Mouse (Mus musculus) testis, adult 2 months (tissue): ENCODE results near the gene Sgo2a. TPM values are rescaled to one million over a fixed set of nuclear protein-coding genes. Genes with fewer than 3 reads are reported as not detected.

ENCODE experiments used
- H3K27ac ChIP-seq: fragments of 200-500 bp; 2 replicates; pipeline ENCODE4 v1.5.1; 2012; ENCODE audit warnings: low read depth, low read length; ENCODE audit not compliant: control insufficient read depth, insufficient read depth
- H3K27me3 ChIP-seq: fragments of 200-500 bp; 2 replicates; pipeline ENCODE4 v1.6.1; 2012; ENCODE audit warnings: mild to moderate bottlenecking, low read length, moderate library complexity; ENCODE audit not compliant: control insufficient read depth, insufficient read depth
- H3K36me3 ChIP-seq: fragments of 200-500 bp; 2 replicates; pipeline ENCODE4 v1.6.1; 2012; ENCODE audit warnings: mild to moderate bottlenecking, low read length; ENCODE audit not compliant: control insufficient read depth, insufficient read depth
- H3K4me1 ChIP-seq: fragments of 200-500 bp; 2 replicates; pipeline ENCODE4 v1.6.1; 2012; ENCODE audit warnings: low read length; ENCODE audit not compliant: control insufficient read depth, insufficient read depth
- H3K4me3 ChIP-seq: fragments of 200-500 bp; 2 replicates; pipeline ENCODE4 v1.5.1; 2012; ENCODE audit warnings: low read depth, mild to moderate bottlenecking, low read length, moderate library complexity, mixed read lengths; ENCODE audit not compliant: control insufficient read depth
- CTCF ChIP-seq: fragments of 200-500 bp; IDR thresholded peaks from 2 replicates; pipeline ENCODE4 v1.5.1; 2012; ENCODE audit warnings: low read depth, mild to moderate bottlenecking, inconsistent platforms, low read length, moderate library complexity; ENCODE audit not compliant: control insufficient read depth, insufficient read depth, insufficient replicate concordance
- POLR2A ChIP-seq: fragments of 200-500 bp; IDR thresholded peaks from 2 replicates; pipeline ENCODE4 v1.6.1; 2012; ENCODE audit warnings: low read depth, mild to moderate bottlenecking, inconsistent platforms, low read length, moderate library complexity; ENCODE audit not compliant: control insufficient read depth
- polyA plus RNA-seq: library from polyadenylated mRNA; depleted of rRNA; stranded (reverse); fragments of >200 nt; gene quantifications from 2 replicates; pipeline ENCODE4 v1.2.3, GENCODE M21; 2012; rRNA removed

Sgo2a gene
- polyA plus RNA-seq, 1 experiment, result 4.2 TPM

DNA sequence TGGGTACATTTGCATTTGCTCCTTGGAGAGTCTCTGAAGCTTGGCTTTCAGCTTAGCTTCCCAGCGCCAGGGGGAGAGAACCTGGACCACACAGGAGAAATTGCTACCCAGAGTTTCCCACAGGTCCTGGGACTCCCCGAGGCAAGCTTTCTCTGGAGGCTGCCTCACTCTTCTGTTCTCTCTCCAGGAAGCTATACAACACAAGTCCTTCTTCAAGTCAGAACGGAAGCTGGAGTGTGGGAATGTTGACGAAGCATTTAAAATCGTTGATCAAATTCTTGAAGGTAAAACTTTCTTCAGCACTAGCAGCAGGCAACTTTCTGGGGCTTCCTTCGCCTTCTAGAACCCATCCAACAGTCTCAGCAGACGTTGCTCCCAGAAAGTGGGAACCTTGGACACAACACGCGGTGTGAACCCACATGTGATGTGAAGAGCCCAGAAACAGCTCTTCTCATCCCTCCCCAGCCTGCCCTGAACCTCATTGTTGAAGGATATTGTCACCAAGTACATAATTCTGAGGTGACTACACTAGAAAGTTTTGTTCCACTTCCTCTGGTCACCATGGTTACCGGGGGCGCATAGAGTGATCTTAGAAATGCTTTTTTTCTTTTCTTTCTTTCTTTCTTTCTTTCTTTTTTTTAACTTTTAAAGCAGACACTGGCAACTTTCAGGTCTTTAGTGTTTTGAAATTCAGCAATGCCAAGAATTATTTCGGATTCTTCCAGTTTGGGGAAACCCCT, 77.4 kb downstream of the Sgo2a start:
- Histone ChIP-seq H3K36me3 (no peaks in the 10 kb centered on the region), H3K4me3 (no peak overlapping the region), H3K27me3 (no peaks in the 10 kb centered on the region), H3K4me1 (peaks cover 2% of the 10 kb centered on the region), H3K27ac (no peak overlapping the region)
- no peak for TF ChIP-seq CTCF
- no peak for TF ChIP-seq POLR2A

- TF ChIP-seq POLR2A, result no peak
- peaks cover 2% of the 10 kb centered on the region for H3K4me1 ChIP-seq
- no peak overlapping the region for H3K4me3 ChIP-seq
- no peak overlapping the region for H3K27ac ChIP-seq
- no peaks in the 10 kb centered on the region for H3K36me3 ChIP-seq
- H3K27me3 ChIP-seq, result no peaks in the 10 kb centered on the region
Measured at GRCm38 (mm10) chr1:58074266-58074665, 78.5 kb downstream of the Sgo2a start.

Other genes with a start within 250 kb of the Sgo2a start
- gene Spats2l, start 221.8 kb upstream of the Sgo2a start, polyA plus RNA-seq, result 0.30 and 0.44 TPM in 2 replicates
- 8.8 and 9.0 TPM in 2 replicates for gene Kctd18, start 23.0 kb downstream of the Sgo2a start, polyA plus RNA-seq
- 2.7 and 3.3 TPM in 2 replicates for gene Aox1, start 34.0 kb downstream of the Sgo2a start, polyA plus RNA-seq
- 8.7 and 9.6 TPM in 2 replicates for gene Aox3, start 117.2 kb downstream of the Sgo2a start, polyA plus RNA-seq
- gene Aox4, start 214.4 kb downstream of the Sgo2a start, polyA plus RNA-seq, result 1.0 and 1.6 TPM in 2 replicates